Mouse (Mus musculus): ENCODE results near the gene Cmc4. TPM values are rescaled to one million over a fixed set of nuclear protein-coding genes. Genes with fewer than 3 reads are reported as not detected.
A peak's percentile ranks its signal among the peaks of the same experiment; 100 is the strongest.

Gene Cmc4
- 71.7 and 83.4 TPM in 2 replicates for total RNA-seq (2015; ENCODE audit: low replicate concordance)
- total RNA-seq (2017; ENCODE audit: low replicate concordance) = 25.9 and 54.6 TPM in 2 replicates

- ATAC-seq (replicated peaks; ENCODE audit: low FRiP score, poor library complexity, severe bottlenecking) = peak; percentile 98
Measured at GRCm38 (mm10) chrX:75415936-75416785, at the start of gene Cmc4, which contains the start of the genes Mtcp1 and Brcc3. Gene Cmc4, minus strand, starts transcription at chrX:75416584. Gene Mtcp1, minus strand, starts transcription at chrX:75416588. Gene Brcc3, plus strand, starts transcription at chrX:75416628.

GRCm38 (mm10) chrX:75454597-75454996, 38.2 kb upstream of the Cmc4 start:
- ATAC-seq (replicated peaks; ENCODE audit: low FRiP score, poor library complexity, severe bottlenecking) = no peak

- ATAC-seq (replicated peaks; ENCODE audit: low FRiP score, poor library complexity, severe bottlenecking) = no peak
Measured at GRCm38 (mm10) chrX:75409711-75410110, 6.7 kb downstream of the Cmc4 start.

GRCm38 (mm10) chrX:75403350-75403749, 13.0 kb downstream of the Cmc4 start:
- ATAC-seq (replicated peaks; ENCODE audit: low FRiP score, poor library complexity, severe bottlenecking) = 0 out of 2 replicates have a peak, but pooled peaks have one; percentile 51

GRCm38 (mm10) chrX:75402668-75403067, 13.7 kb downstream of the Cmc4 start:
- peak; percentile 96 for ATAC-seq (replicated peaks; ENCODE audit: low FRiP score, poor library complexity, severe bottlenecking)

GRCm38 (mm10) chrX:75399471-75399870, 16.9 kb downstream of the Cmc4 start:
- ATAC-seq (replicated peaks; ENCODE audit: low FRiP score, poor library complexity, severe bottlenecking) = no peak

GRCm38 (mm10) chrX:75382195-75382771, 34.1 kb downstream of the Cmc4 start, which contains the start of the genes Fundc2 and F8:
Gene Fundc2, plus strand, starts transcription at chrX:75382399.
Gene F8, minus strand, starts transcription at chrX:75382615.
- peak; percentile 95 for ATAC-seq (replicated peaks; ENCODE audit: low FRiP score, poor library complexity, severe bottlenecking)

- ATAC-seq (replicated peaks; ENCODE audit: low FRiP score, poor library complexity, severe bottlenecking) = no peak
Measured at GRCm38 (mm10) chrX:75381699-75382098, 34.7 kb downstream of the Cmc4 start.

GRCm38 (mm10) chrX:75381176-75381575, 35.2 kb downstream of the Cmc4 start:
- ATAC-seq (replicated peaks; ENCODE audit: low FRiP score, poor library complexity, severe bottlenecking) = no peak

- ATAC-seq (replicated peaks; ENCODE audit: low FRiP score, poor library complexity, severe bottlenecking) = no peak
Measured at GRCm38 (mm10) chrX:75376815-75377214, 39.6 kb downstream of the Cmc4 start.

GRCm38 (mm10) chrX:75372666-75373425, 43.5 kb downstream of the Cmc4 start:
- ATAC-seq (replicated peaks; ENCODE audit: low FRiP score, poor library complexity, severe bottlenecking) = no peak

GRCm38 (mm10) chrX:75370197-75370596, 46.2 kb downstream of the Cmc4 start:
- ATAC-seq (replicated peaks; ENCODE audit: low FRiP score, poor library complexity, severe bottlenecking) = no peak

Other genes starting within 250 kb of the Cmc4 start
- gene Fundc2, start 34.2 kb downstream of the Cmc4 start, total RNA-seq (2015; ENCODE audit: low replicate concordance) = 26.8 and 30.3 TPM in 2 replicates
- 33.5 and 39.8 TPM in 2 replicates for gene Fundc2, start 34.2 kb downstream of the Cmc4 start, total RNA-seq (2017; ENCODE audit: low replicate concordance)
- 6.3 and 6.8 TPM in 2 replicates for gene F8, start 34.0 kb downstream of the Cmc4 start, total RNA-seq (2015; ENCODE audit: low replicate concordance)
- gene F8, start 34.0 kb downstream of the Cmc4 start, total RNA-seq (2017; ENCODE audit: low replicate concordance) = 4.0 and 8.5 TPM in 2 replicates
- gene Mtcp1, start within 50 bp of the Cmc4 start, total RNA-seq (2015; ENCODE audit: low replicate concordance) = 27.4 and 32.7 TPM in 2 replicates
- 62.5 and 68.3 TPM in 2 replicates for gene Mtcp1, start within 50 bp of the Cmc4 start, total RNA-seq (2017; ENCODE audit: low replicate concordance)
- gene Brcc3, start within 50 bp of the Cmc4 start, total RNA-seq (2015; ENCODE audit: low replicate concordance) = 27.4 and 53.7 TPM in 2 replicates
- gene Brcc3, start within 50 bp of the Cmc4 start, total RNA-seq (2017; ENCODE audit: low replicate concordance) = 35.6 and 43.5 TPM in 2 replicates
- 98.4 and 162 TPM in 2 replicates for gene Vbp1, start 97.7 kb upstream of the Cmc4 start, total RNA-seq (2015; ENCODE audit: low replicate concordance)
- 122 and 126 TPM in 2 replicates for gene Vbp1, start 97.7 kb upstream of the Cmc4 start, total RNA-seq (2017; ENCODE audit: low replicate concordance)
- gene Rab39b, start 161.6 kb upstream of the Cmc4 start, total RNA-seq (2015; ENCODE audit: low replicate concordance) = not detected in 2 replicates
- gene Rab39b, start 161.6 kb upstream of the Cmc4 start, total RNA-seq (2017; ENCODE audit: low replicate concordance) = not detected in 2 replicates

Measured in erythroid progenitor cell, adult 5-6 weeks (primary cell).